Mouse (Mus musculus) forebrain, embryonic 16.5 days (tissue): Measurements from ENCODE around the gene Acsbg1. TPM values are rescaled to one million over a fixed set of nuclear protein-coding genes. Genes with fewer than 3 reads are reported as not detected.

Experiments used
- microRNA-seq: library from miRNA; unstranded; fragments of <30 nt; microRNA quantifications from one replicate; pipeline ENCODE4, GENCODE M21; 2017
- polyA plus RNA-seq: library from polyadenylated mRNA; unstranded; fragments of >200 nt; fragmentation: Nextera tagmentation; extraction: Ambion mirVana; gene quantifications from 2 replicates; pipeline ENCODE4 v1.2.1, GENCODE M21; 2015

Gene Acsbg1
- polyA plus RNA-seq, 1 experiment from 2014 or later: 19.5 TPM

Small RNA genes lying within 50 kb of the gene (microRNA-seq; reads per million reads assigned to microRNA genes)
- gene Mir5710: not detected

Other genes starting within 250 kb of the Acsbg1 start
- gene Dmxl2, start 160.2 kb downstream of the Acsbg1 start, polyA plus RNA-seq: 57.0 and 60.6 TPM in 2 replicates
- 0.16 TPM in 1 of 2 replicates, not detected in the other for gene Sh2d7, start 122.9 kb downstream of the Acsbg1 start, polyA plus RNA-seq
- 36.8 and 40.5 TPM in 2 replicates for gene Cib2, start 101.7 kb downstream of the Acsbg1 start, polyA plus RNA-seq
- 151 and 163 TPM in 2 replicates for gene Idh3a, start 75.5 kb downstream of the Acsbg1 start, polyA plus RNA-seq
- 6.5 and 6.9 TPM in 2 replicates for gene Dnaja4, start 37.0 kb upstream of the Acsbg1 start, polyA plus RNA-seq
- 115 and 126 TPM in 2 replicates for gene Wdr61, start 72.6 kb upstream of the Acsbg1 start, polyA plus RNA-seq
- 44.7 and 55.4 TPM in 2 replicates for gene Crabp1, start 102.9 kb upstream of the Acsbg1 start, polyA plus RNA-seq
- gene Ireb2, start 201.9 kb upstream of the Acsbg1 start, polyA plus RNA-seq: 53.5 and 60.9 TPM in 2 replicates